Mouse (Mus musculus) midbrain, embryonic 12.5 days (tissue): ENCODE results near the gene Adam22. TPM values are rescaled to one million over a fixed set of nuclear protein-coding genes. Genes with fewer than 3 reads are reported as not detected.

ENCODE experiments used
- microRNA-seq: library from miRNA; unstranded; fragments of <30 nt; microRNA quantifications from one replicate; pipeline ENCODE4, GENCODE M21; 2017
- polyA plus RNA-seq: library from polyadenylated mRNA; unstranded; fragments of >200 nt; fragmentation: Nextera tagmentation; extraction: Ambion mirVana; gene quantifications from 2 replicates; pipeline ENCODE4 v1.2.1, GENCODE M21; 2016

The Adam22 gene
- polyA plus RNA-seq, 1 experiment from 2014 or later = 20.5 TPM

Small RNA genes lying within 50 kb of the gene (microRNA-seq; reads per million reads assigned to microRNA genes)
- not detected for gene Gm24196

Other genes with a start within 250 kb of the Adam22 start
- gene Dbf4, start 54.6 kb upstream of the Adam22 start, polyA plus RNA-seq = 52.3 and 60.0 TPM in 2 replicates
- gene Slc25a40, start 54.7 kb upstream of the Adam22 start, polyA plus RNA-seq = 10.3 and 11.7 TPM in 2 replicates